Mouse (Mus musculus): Measurements from ENCODE around the gene Kifap3. TPM values are rescaled to one million over a fixed set of nuclear protein-coding genes. Genes with fewer than 3 reads are reported as not detected.
A peak's percentile ranks its signal among the peaks of the same experiment; 100 is the strongest.
"Not testable (repeated sequence)": the region's sequence is repeated elsewhere in the genome, so short reads cannot be mapped to it uniquely, and the experiment has no call there.

Gene Kifap3
- total RNA-seq (2015; ENCODE audit: low replicate concordance) (0.19 and 1.5 TPM in 2 replicates), total RNA-seq (2017; ENCODE audit: low replicate concordance) (1.3 and 1.7 TPM in 2 replicates)

GRCm38 (mm10) chr1:163779336-163780115 lies at the start of gene Kifap3:
Gene Kifap3, plus strand, starts transcription at chr1:163779583.
- peak; percentile 100 for ATAC-seq (replicated peaks; ENCODE audit: low FRiP score, poor library complexity, severe bottlenecking)

GRCm38 (mm10) chr1:163731166-163731565 lies 48.2 kb upstream of the Kifap3 start:
- not testable (repeated sequence) for ATAC-seq (replicated peaks; ENCODE audit: low FRiP score, poor library complexity, severe bottlenecking)

GRCm38 (mm10) chr1:163736441-163737238 lies 42.7 kb upstream of the Kifap3 start:
- ATAC-seq (replicated peaks; ENCODE audit: low FRiP score, poor library complexity, severe bottlenecking), result no peak

GRCm38 (mm10) chr1:163737239-163737533 lies 42.2 kb upstream of the Kifap3 start:
- ATAC-seq (replicated peaks; ENCODE audit: low FRiP score, poor library complexity, severe bottlenecking), result no peak

- no peak for ATAC-seq (replicated peaks; ENCODE audit: low FRiP score, poor library complexity, severe bottlenecking)
These were observed 27.9 kb upstream of the Kifap3 start for GRCm38 (mm10) chr1:163751360-163751992.

- ATAC-seq (replicated peaks; ENCODE audit: low FRiP score, poor library complexity, severe bottlenecking), result no peak
These were observed 21.7 kb upstream of the Kifap3 start for GRCm38 (mm10) chr1:163757462-163758207.

GRCm38 (mm10) chr1:163783577-163783976 lies 4.2 kb downstream of the Kifap3 start:
- ATAC-seq (replicated peaks; ENCODE audit: low FRiP score, poor library complexity, severe bottlenecking), result not testable (repeated sequence)

- ATAC-seq (replicated peaks; ENCODE audit: low FRiP score, poor library complexity, severe bottlenecking), result no peak
These were observed 42.0 kb downstream of the Kifap3 start for GRCm38 (mm10) chr1:163821365-163821764.

GRCm38 (mm10) chr1:163829482-163829881 lies 50.1 kb downstream of the Kifap3 start:
- no peak for ATAC-seq (replicated peaks; ENCODE audit: low FRiP score, poor library complexity, severe bottlenecking)

GRCm38 (mm10) chr1:163834066-163834465 lies 54.7 kb downstream of the Kifap3 start:
- ATAC-seq (replicated peaks; ENCODE audit: low FRiP score, poor library complexity, severe bottlenecking), result no peak

GRCm38 (mm10) chr1:163835062-163835461 lies 55.7 kb downstream of the Kifap3 start:
- no peak for ATAC-seq (replicated peaks; ENCODE audit: low FRiP score, poor library complexity, severe bottlenecking)

- ATAC-seq (replicated peaks; ENCODE audit: low FRiP score, poor library complexity, severe bottlenecking), result not testable (repeated sequence)
These were observed 59.1 kb downstream of the Kifap3 start for GRCm38 (mm10) chr1:163838482-163838881.

GRCm38 (mm10) chr1:163840555-163840954 lies 61.2 kb downstream of the Kifap3 start:
- no peak for ATAC-seq (replicated peaks; ENCODE audit: low FRiP score, poor library complexity, severe bottlenecking)

- ATAC-seq (replicated peaks; ENCODE audit: low FRiP score, poor library complexity, severe bottlenecking), result no peak
These were observed 62.9 kb downstream of the Kifap3 start for GRCm38 (mm10) chr1:163842238-163842637.

- no peak for ATAC-seq (replicated peaks; ENCODE audit: low FRiP score, poor library complexity, severe bottlenecking)
These were observed 64.5 kb downstream of the Kifap3 start for GRCm38 (mm10) chr1:163843899-163844298.

GRCm38 (mm10) chr1:163852884-163853560 lies 73.6 kb downstream of the Kifap3 start:
- ATAC-seq (replicated peaks; ENCODE audit: low FRiP score, poor library complexity, severe bottlenecking), result no peak

- ATAC-seq (replicated peaks; ENCODE audit: low FRiP score, poor library complexity, severe bottlenecking), result no peak
These were observed 79.0 kb downstream of the Kifap3 start for GRCm38 (mm10) chr1:163858420-163858819.

GRCm38 (mm10) chr1:163861538-163861937 lies 82.2 kb downstream of the Kifap3 start:
- no peak for ATAC-seq (replicated peaks; ENCODE audit: low FRiP score, poor library complexity, severe bottlenecking)

GRCm38 (mm10) chr1:163873158-163873557 lies 93.8 kb downstream of the Kifap3 start:
- no peak for ATAC-seq (replicated peaks; ENCODE audit: low FRiP score, poor library complexity, severe bottlenecking)
